Mouse (Mus musculus) effector memory CD4-positive, alpha-beta T cell, adult 7 months (primary cell): ENCODE results near the gene Gm10577. TPM values are rescaled to one million over a fixed set of nuclear protein-coding genes. Genes with fewer than 3 reads are reported as not detected.

Source experiments
- polyA plus RNA-seq: library from polyadenylated mRNA; unstranded; fragments of 100-300 nt; shearing (Covaris generic); gene quantifications from one replicate; pipeline ENCODE4 v1.2.1, GENCODE M21; 2017

Gene Gm10577
- polyA plus RNA-seq: not detected

DNA sequence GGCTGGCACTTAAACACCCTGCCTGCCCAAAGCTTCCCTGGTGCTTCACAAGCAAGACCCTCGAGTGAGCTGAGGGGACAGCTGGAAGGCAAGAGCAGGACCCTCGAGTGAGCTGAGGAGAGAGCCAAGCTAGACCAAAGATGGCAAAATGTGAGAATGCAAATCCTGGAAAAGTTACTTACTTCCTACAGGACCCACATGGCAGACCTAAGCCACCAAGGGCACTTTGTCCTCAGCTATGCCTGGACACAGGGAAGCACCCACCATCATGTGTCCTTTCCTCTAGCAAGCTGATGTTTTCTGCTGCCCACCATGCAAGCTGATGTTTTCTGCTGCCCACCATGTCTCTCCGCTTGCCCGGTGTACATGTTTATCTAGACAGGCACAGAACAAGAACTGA is at the start of gene Gm10577:
TSS of gene Gm10577 (minus strand) at position 101 of the 400 bp plus-strand sequence.

DNA sequence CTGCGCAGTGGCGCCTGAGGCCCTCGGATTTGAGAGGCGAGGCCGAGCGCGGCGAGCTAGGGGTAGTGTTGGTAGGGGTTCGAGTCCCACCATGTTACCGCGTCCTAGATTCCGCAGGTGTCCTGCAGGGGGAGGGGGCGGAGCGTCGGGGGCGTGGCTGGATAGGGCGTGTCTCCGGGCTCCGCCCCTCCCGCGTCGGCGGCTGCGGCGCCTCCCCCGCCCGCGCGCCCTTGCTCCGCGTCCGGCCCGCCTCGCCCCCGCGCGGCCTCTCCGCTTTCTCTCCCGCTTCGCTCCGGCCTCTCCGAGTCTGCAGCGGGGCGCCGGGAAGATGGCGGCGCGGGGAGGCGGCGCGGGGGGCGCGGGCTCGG is 48.3 kb upstream of the Gm10577 start, which contains the start of gene Raver2:
TSS of gene Raver2 (plus strand) at position 198 of the 368 bp plus-strand sequence.

Other genes with a start within 250 kb of the Gm10577 start
- gene Cachd1, start 244.0 kb downstream of the Gm10577 start, polyA plus RNA-seq: 0.56 TPM
- gene Raver2, start 48.3 kb upstream of the Gm10577 start, polyA plus RNA-seq: 5.4 TPM
- gene Jak1, start 244.6 kb upstream of the Gm10577 start, polyA plus RNA-seq: 650 TPM